Mouse (Mus musculus) midbrain, embryonic 16.5 days (tissue): ENCODE measurements around the gene Zfp385b. TPM values are rescaled to one million over a fixed set of nuclear protein-coding genes. Genes with fewer than 3 reads are reported as not detected.

Experiments
- ATAC-seq: fragments of 200-750 bp; cut with Nextera tagmentation; 2 replicates; pipeline ENCODE4 v1.8.0; 2017; ENCODE audit warnings: moderate TSS enrichment
- H3K27ac ChIP-seq: fragments of 300-500 bp; sonication (generic); 2 replicates; pipeline ENCODE4 v1.5.1; 2014; ENCODE audit warnings: mild to moderate bottlenecking, low read length, mixed read lengths
- H3K27me3 ChIP-seq: fragments of 300-500 bp; sonication (generic); 2 replicates; pipeline ENCODE4 v1.6.1; 2014; ENCODE audit warnings: low read depth, low read length, mixed read lengths; ENCODE audit not compliant: control insufficient read depth, insufficient read depth
- H3K36me3 ChIP-seq: fragments of 300-500 bp; sonication (generic); 2 replicates; pipeline ENCODE4 v1.6.1; 2014; ENCODE audit warnings: mild to moderate bottlenecking, low read length, moderate library complexity, mixed read lengths; ENCODE audit not compliant: control insufficient read depth, insufficient read depth
- H3K4me1 ChIP-seq: fragments of 300-500 bp; sonication (generic); 2 replicates; pipeline ENCODE4 v1.6.1; 2014; ENCODE audit warnings: mild to moderate bottlenecking, low read length, mixed read lengths; ENCODE audit not compliant: control insufficient read depth, insufficient read depth
- H3K4me2 ChIP-seq: fragments of 300-500 bp; sonication (generic); 2 replicates; pipeline ENCODE4 v1.6.1; 2014; ENCODE audit warnings: mild to moderate bottlenecking, low read length, mixed read lengths
- H3K4me3 ChIP-seq: fragments of 300-500 bp; sonication (generic); 2 replicates; pipeline ENCODE4 v1.5.1; 2014; ENCODE audit warnings: low read depth, mild to moderate bottlenecking, low read length, moderate library complexity, mixed read lengths
- H3K9ac ChIP-seq: fragments of 300-500 bp; sonication (generic); 2 replicates; pipeline ENCODE4 v1.6.1; 2014; ENCODE audit warnings: low read depth, low read length, mixed read lengths
- H3K9me3 ChIP-seq: fragments of 300-500 bp; sonication (generic); replicated peaks from 2 replicates; pipeline ENCODE4 v1.6.1; 2014; ENCODE audit warnings: mild to moderate bottlenecking, low read length, mixed read lengths; ENCODE audit not compliant: control insufficient read depth, poor library complexity, severe bottlenecking
- WGBS: fragments of 180-500 bp; shearing (Covaris S2); extraction: QIAGEN DNeasy Blood & Tissue Kit; methylation state at CpG from one replicate; pipeline ENCODE4 v1.1.7; 2014; 5-methylcytosine and 5-hydroxymethylcytosine counted together
- polyA plus RNA-seq: library from polyadenylated mRNA; unstranded; fragments of >200 nt; fragmentation: Nextera tagmentation; extraction: Ambion mirVana; gene quantifications from 2 replicates; pipeline ENCODE4 v1.2.1, GENCODE M21; 2015

Zfp385b gene
- polyA plus RNA-seq, 1 experiment from 2014 or later: 15.3 TPM

GRCm38 (mm10) chr2:77516606-77517005, 302.8 kb downstream of the Zfp385b start:
- ATAC-seq: no peak
- H3K36me3 ChIP-seq: no peaks in the 10 kb centered on the region
- no peak overlapping the region for H3K4me2 ChIP-seq
- H3K27ac ChIP-seq: no peak overlapping the region
- H3K27me3 ChIP-seq: no peaks in the 10 kb centered on the region
- no peaks in the 10 kb centered on the region for H3K9me3 ChIP-seq
- H3K4me3 ChIP-seq: no peak overlapping the region
- H3K4me1 ChIP-seq: peaks cover 14% of the 10 kb centered on the region; the same call in 1 of the 2 replicates
- 82% methylated on average over 5 of the region's 5 CpGs for WGBS
- no peak overlapping the region for H3K9ac ChIP-seq

GRCm38 (mm10) chr2:77515654-77516053, 303.8 kb downstream of the Zfp385b start:
- Histone ChIP-seq H3K36me3 (no peaks in the 10 kb centered on the region), H3K9me3 (no peaks in the 10 kb centered on the region), H3K9ac (no peak overlapping the region), H3K4me3 (no peak overlapping the region), H3K27me3 (no peaks in the 10 kb centered on the region), H3K4me2 (no peak overlapping the region), H3K4me1 (peaks cover 14% of the 10 kb centered on the region; the same call in 1 of the 2 replicates), H3K27ac (no peak overlapping the region)
- no peak for ATAC-seq
- WGBS: 66% methylated on average over 6 of the region's 6 CpGs

DNA sequence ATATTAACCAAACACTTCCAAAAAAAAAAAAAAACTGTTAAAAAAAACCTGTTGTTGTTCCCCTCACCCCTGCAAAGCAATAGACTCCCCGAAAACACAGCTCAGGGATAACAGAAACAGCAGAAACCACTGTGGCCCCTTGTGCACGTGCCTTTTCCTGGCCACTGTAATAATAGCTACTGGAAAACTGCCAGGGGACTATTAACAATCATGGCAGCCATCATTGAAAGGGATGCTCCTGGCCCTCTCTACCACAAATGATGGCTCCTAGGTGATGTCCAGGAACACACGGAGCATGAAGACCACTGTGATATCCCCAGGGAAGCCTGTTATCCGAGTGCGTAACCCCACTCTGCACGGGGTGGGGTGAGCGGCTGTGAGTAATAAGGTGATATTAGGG, 304.4 kb downstream of the Zfp385b start:
- H3K9me3 ChIP-seq: no peaks in the 10 kb centered on the region
- no peak overlapping the region for H3K27ac ChIP-seq
- H3K4me3 ChIP-seq: no peak overlapping the region
- no peaks in the 10 kb centered on the region for H3K27me3 ChIP-seq
- H3K4me1 ChIP-seq: peaks cover 14% of the 10 kb centered on the region; the same call in 1 of the 2 replicates
- WGBS: 72% methylated on average over 7 of the region's 7 CpGs
- H3K36me3 ChIP-seq: no peaks in the 10 kb centered on the region
- no peak for ATAC-seq
- H3K9ac ChIP-seq: no peak overlapping the region
- no peak overlapping the region for H3K4me2 ChIP-seq

- H3K9me3 ChIP-seq: no peaks in the 10 kb centered on the region
- 62% methylated on average over 4 of the region's 4 CpGs for WGBS
- no peak for ATAC-seq
- no peaks in the 10 kb centered on the region for H3K27me3 ChIP-seq
- H3K9ac ChIP-seq: no peak overlapping the region
- peaks cover 11% of the 10 kb centered on the region; the same call in 1 of the 2 replicates for H3K4me1 ChIP-seq
- no peaks in the 10 kb centered on the region for H3K36me3 ChIP-seq
- H3K4me2 ChIP-seq: no peak overlapping the region
- H3K4me3 ChIP-seq: no peak overlapping the region
- H3K27ac ChIP-seq: no peak overlapping the region
These were observed 305.0 kb downstream of the Zfp385b start for GRCm38 (mm10) chr2:77514476-77514875.

DNA sequence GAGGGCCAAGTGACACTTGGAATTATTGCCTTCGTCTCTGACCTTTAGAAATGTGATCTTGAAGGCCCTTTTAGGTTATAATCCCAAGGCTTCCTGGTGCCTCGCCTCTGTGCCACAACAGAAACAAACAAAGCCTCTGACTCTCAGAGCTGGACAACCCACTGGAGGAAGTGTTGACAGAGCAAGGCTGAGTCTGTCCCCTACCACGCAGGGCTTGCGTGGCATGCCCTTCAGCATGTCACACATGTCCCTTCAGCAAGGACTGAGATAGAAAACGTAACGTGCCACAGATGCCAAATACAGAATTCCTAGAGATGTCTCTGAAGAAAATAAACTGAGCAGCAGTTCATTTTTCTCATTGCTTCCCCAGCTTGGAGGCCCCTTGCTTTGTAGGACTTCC, 310.7 kb downstream of the Zfp385b start:
- no peaks in the 10 kb centered on the region for H3K36me3 ChIP-seq
- no peaks in the 10 kb centered on the region for H3K27me3 ChIP-seq
- H3K4me2 ChIP-seq: no peak overlapping the region
- H3K27ac ChIP-seq: no peak overlapping the region
- ATAC-seq: no peak
- WGBS: 77% methylated on average over 6 of the region's 6 CpGs
- H3K9ac ChIP-seq: no peak overlapping the region
- H3K4me3 ChIP-seq: no peak overlapping the region
- H3K4me1 ChIP-seq: peaks cover 7% of the 10 kb centered on the region; the same call in 1 of the 2 replicates
- H3K9me3 ChIP-seq: no peaks in the 10 kb centered on the region

GRCm38 (mm10) chr2:77506308-77506707, 313.1 kb downstream of the Zfp385b start:
- Histone ChIP-seq H3K4me2 (no peak overlapping the region; the same call in 1 of the 2 replicates), H3K27ac (no peak overlapping the region), H3K27me3 (no peaks in the 10 kb centered on the region), H3K9me3 (no peaks in the 10 kb centered on the region), H3K36me3 (no peaks in the 10 kb centered on the region), H3K9ac (no peak overlapping the region), H3K4me1 (peaks cover 7% of the 10 kb centered on the region; the same call in 1 of the 2 replicates), H3K4me3 (no peak overlapping the region)
- 2% methylated on average over 7 of the region's 7 CpGs for WGBS
- no peak for ATAC-seq

- no peak overlapping the region for H3K4me2 ChIP-seq
- no peak overlapping the region for H3K4me3 ChIP-seq
- H3K9ac ChIP-seq: no peak overlapping the region
- 88% methylated on average over 1 of the region's 1 CpGs for WGBS
- peaks cover 7% of the 10 kb centered on the region; the same call in 1 of the 2 replicates for H3K4me1 ChIP-seq
- H3K27me3 ChIP-seq: no peaks in the 10 kb centered on the region
- ATAC-seq: no peak
- H3K27ac ChIP-seq: no peak overlapping the region
- no peaks in the 10 kb centered on the region for H3K36me3 ChIP-seq
- no peaks in the 10 kb centered on the region for H3K9me3 ChIP-seq
These were observed 313.8 kb downstream of the Zfp385b start for GRCm38 (mm10) chr2:77505614-77506013.

GRCm38 (mm10) chr2:77503674-77504351, 315.6 kb downstream of the Zfp385b start:
- no peak overlapping the region for H3K27ac ChIP-seq
- H3K9me3 ChIP-seq: no peaks in the 10 kb centered on the region
- H3K9ac ChIP-seq: no peak overlapping the region
- 85% methylated on average over 6 of the region's 6 CpGs for WGBS
- H3K4me1 ChIP-seq: peaks cover 7% of the 10 kb centered on the region; the same call in 1 of the 2 replicates
- no peaks in the 10 kb centered on the region for H3K36me3 ChIP-seq
- H3K4me2 ChIP-seq: no peak overlapping the region
- no peak for ATAC-seq
- no peak overlapping the region for H3K4me3 ChIP-seq
- no peaks in the 10 kb centered on the region for H3K27me3 ChIP-seq

DNA sequence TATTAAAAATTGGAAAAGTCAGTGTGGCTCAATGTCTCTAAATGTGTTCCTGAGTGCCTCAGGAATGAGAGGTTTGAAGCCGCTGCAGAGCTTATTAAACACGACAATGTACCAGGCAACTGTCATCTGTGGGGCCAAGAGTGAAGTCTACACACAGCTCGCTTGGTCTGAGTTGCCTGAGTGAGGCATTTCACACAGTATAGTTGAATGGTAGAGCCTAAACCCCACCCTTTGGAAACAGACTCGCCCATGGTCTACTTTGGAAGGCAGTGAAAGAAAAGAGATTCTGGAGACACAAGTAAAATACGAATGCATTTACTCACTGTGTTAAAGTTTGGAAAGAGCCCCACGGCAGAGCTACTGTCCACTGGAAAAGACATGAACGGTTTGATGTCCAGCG, 316.2 kb downstream of the Zfp385b start:
- Histone ChIP-seq H3K36me3 (no peaks in the 10 kb centered on the region), H3K27me3 (no peaks in the 10 kb centered on the region), H3K9ac (no peak overlapping the region), H3K4me3 (no peak overlapping the region), H3K4me1 (peaks cover 7% of the 10 kb centered on the region; the same call in 1 of the 2 replicates), H3K9me3 (no peaks in the 10 kb centered on the region), H3K27ac (no peak overlapping the region), H3K4me2 (no peak overlapping the region)
- WGBS: 83% methylated on average over 8 of the region's 8 CpGs
- no peak for ATAC-seq
